Mouse (Mus musculus): ENCODE measurements around the gene Eif3b.

Eif3b gene

DNA sequence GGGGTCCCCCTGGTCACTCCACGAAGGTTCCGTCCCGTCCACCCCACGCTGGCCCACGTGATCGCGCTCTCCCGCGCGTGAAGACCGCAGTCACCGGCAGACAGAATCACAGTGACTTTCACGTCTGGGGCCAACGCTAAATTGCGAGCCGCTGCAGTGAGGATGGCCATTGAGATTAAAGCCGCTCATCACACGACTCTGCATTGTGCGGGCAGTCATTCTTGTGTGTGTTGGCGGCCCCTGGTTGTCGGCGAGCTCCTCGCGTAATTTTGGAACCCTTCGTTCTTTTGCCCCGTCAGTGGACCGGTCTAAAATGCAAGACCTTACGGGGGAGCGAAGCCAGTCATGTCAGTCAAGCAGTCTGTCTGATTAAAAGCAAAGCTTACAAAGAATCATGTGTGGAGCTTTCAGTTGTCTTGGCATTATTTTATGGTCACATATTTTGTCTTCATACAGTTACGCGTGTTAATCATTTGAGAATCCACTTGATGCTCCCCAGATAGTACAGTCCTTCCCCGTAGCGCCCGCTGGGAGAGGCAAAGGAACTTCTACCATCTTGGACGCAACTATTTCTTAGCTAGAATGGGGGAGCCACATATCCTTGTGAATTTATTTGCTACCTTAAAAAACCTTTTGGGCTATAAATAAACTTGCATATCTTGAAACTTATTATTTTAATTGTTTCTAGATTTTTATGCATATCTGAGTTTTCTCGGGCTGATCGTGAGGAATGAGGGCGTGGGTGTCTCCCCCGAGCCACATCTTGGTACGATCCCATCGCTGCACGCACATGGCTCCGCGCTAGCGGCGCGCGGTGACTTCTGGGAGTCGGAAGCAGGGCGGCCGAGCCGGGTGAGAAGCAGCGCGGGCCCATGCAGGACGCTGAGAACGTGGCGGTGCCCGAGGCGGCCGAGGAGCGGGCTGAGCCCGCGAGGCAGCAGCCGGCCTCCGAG is at the start of gene Eif3b:
Gene Eif3b (plus strand): TSS at position 840 of the 953 bp plus-strand sequence.
- peak; percentile 91 for DNase-seq

DNA sequence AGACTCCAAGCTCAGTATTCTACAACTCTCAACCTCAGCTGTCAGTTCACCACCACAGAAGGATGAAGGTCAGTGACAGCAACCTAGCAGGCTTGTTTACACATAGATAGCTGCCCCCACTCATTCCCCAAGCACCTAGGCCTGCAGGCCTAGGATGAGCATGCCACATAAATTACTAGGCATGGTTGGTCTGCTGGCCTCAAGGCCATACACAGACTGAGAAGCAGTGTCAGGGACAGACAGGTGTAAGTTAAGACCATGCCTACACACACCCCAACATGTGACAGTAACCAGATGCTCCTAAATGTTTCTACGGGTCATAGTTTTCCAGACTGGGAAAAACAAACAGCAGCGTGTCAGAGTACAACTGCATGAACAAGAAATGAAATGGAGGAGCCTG is 49.7 kb upstream of the Eif3b start:
- no peak for DNase-seq

DNA sequence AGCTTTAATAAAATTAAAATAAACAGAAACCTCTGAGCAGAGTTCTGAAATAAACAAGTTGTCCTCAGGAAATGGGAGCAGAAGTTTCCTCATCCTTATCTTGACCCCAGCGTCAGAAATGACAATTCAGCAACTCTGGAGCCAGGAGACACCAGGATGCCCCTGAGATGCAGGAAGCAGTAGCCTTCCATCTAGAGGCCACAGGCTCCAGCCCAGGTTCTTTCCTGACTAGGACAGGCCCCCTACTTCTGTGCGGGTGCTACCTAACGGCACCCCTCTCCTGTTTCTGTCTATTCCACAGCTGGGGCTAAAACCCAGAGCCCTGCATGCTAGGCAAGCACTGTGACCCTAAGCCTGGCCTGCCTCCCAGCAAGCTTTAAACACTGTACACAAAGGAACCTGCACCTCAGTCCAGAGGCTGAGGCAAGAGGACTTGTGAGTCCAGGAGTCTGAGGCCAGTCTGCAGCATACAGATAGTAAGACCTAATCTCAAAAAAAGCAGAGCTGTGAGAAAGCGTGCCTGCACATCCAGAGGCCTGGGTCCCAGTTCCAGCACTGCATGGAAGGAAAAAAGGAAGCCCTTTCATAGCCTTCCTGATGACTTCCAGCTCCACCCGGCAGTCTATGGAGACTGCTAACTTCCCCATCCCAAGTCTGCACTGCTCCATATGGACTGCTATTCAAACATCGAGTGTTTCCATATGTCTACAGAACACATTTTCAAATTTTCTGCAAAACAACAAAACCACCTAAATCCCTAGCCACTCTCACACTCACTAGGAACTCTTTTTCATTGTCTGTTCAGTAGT is 48.5 kb upstream of the Eif3b start:
- no peak for DNase-seq

DNA sequence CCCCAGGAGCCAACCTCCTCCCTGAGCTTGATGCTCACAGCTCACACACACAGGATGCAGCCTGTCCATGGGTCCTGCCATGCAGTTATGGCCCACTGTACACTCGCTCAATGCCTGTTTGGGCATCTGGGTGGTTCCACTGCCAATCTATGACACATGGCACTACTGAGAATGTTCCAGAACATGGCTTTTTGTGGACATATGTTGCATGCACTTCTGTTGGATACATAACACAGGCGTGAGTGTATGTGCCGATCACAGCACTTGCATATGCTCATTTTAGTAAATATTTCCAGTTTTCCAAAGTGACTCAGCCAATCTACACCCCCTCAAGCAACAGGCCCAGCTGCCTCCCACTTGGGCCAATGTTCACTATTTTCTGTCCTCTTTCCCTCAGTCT is 47.5 kb upstream of the Eif3b start:
- no peak for DNase-seq

DNA sequence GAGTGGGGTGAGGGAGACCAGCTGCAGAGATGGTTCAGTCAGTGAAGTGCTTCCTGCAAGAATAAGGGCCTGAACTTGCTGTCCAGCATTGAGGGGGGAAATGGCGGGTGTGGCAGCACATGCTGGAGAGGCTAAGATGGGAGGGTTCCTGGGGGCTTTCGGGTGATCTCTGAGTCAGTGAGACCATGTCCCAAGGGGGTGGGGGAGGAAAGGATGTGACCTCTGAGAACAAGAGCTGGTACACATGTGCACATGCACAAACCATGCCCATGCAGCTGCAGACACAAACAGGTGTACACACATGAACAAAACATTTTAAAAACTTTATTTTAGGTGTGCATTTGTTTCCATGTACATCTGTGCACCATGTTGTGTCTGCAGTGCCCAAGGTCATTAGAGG is 45.4 kb upstream of the Eif3b start:
- no peak for DNase-seq

DNA sequence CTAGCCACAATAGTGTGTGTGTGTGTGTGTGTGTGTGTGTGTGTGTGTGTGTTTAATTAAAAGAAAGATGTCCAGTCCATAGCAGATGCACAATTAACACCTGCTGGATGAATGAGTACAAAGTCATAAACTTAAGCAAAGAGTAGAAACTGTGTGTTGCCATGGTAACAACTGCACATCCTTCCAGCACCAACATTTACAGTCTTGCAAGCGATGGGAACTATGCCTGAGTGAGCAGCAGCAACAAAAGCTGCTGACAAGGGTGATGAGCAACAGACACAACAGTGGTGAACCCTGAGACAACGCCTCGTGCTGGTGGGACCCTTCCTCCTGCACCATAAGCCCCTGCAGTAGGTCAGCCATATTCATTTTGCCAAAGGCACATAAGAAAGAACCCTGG is 44.9 kb upstream of the Eif3b start:
- no peak for DNase-seq

DNA sequence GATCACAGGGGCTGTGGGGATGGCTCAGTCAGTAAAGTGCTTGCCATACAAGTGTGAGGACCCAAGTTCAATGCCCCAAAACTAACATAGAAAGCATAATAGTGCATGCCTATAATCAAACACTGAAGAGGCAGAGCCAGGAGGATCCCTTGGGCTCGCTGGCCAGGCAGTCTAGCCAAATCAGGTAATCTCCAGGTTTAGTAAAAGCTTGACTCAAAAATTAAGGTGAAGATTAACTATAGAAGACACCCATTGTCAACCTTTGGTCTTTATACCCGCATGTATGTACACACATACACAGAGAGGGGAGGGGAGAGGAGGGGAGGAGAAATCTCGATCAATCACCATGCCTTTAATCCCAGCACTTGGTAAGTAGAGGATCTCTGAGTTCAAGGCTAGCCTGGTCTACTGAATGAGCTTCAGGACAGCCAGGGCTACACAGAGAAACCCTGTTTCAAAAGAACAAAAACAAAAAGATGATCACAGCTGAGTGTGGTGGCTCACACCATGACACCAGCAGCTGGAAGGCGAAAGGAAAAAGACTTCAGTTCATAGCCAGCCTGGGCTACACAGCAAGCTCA is 43.8 kb upstream of the Eif3b start:
- no peak for DNase-seq

DNA sequence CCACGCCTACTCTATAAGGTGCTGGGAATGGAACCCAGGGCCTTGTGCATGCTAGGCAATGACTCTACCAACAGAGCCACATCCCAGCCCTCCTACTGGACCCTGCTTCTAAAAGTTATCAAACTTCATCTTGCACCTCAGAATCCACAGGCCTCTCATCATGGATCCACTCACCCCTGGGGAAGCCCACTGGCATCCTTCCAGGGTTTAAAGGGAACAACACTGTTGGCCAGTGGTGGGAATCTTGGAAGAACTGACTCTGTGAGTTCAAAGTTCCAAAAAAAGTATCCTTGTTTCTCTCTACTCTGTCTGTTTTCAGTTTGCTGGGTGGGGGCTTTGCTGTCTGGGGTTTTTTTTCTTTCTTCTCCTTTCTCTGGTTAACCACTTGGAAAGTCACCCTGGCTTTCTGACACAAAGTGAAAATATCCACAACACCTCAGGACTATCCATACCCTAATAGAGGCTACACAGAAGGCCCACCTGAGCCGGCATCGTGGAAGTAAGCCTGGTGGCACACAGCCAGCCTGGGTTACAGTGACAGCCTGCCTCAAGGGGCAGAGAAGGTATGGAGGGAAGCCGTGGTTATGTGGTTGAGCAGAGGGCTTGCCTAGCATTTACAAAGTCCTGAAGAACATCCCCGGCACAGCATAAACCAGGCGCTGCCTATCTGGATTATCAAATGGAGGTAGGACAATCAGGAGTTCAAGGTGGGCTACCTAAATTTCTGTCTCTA is 40.8 kb upstream of the Eif3b start:
- no peak for DNase-seq

DNA sequence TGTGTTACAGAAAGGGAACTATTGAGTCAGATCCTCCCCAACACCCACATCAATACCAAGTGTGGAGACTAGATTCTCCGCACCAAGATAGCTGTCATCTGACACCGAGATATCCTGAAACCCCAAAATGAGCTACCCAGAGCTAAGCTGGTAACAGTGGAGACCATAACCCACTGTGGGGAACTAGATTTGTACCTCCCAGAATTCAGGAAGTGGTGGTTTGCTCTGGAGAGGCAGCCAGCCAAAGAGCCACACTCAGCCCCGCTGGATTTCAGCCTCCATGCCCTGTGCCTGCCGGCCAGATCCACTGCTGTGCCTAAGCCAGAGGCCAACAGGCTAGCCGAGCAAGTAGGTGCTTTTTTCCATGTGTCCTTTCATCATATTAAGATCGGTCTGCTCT is 39.8 kb upstream of the Eif3b start:
- DNase-seq = no peak

DNA sequence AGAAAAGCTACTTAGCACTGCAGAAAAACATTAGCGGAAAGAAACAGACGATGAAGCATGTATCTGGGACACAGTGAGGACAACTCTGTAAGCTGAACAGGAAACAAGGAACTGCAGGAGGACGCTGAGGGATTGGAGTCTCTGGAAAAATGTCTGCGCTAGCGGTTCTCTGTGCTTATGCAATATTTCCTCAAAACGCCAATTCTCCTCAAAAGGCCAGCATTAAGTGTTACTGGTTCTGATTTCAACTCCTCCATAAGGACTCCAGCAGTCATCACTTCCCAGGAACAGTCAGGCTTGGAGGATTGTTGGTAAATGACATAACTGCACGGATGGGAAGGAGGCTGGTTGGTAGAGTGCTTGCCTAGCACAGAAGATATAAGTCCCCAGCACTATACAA is 38.0 kb upstream of the Eif3b start:
- no peak for DNase-seq

DNA sequence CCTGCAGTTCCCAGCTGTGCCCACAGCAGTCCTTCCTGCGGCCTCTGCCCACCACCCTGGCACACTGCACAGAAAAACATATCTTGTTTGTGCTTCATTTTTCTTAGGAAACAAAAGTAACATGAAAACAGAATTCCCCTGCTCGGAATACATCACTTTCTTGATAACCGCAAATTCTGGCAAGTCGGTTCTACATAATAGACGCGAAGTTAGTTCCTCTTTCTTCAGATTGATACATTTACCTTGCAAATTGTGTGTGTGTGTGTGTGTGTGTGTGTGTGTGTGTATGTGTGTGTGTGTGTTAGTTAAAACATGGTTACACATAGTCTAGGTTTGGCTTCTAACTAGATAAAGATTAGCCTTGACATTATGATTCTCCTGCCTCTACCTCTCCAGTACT is 36.4 kb upstream of the Eif3b start:
- no peak for DNase-seq

DNA sequence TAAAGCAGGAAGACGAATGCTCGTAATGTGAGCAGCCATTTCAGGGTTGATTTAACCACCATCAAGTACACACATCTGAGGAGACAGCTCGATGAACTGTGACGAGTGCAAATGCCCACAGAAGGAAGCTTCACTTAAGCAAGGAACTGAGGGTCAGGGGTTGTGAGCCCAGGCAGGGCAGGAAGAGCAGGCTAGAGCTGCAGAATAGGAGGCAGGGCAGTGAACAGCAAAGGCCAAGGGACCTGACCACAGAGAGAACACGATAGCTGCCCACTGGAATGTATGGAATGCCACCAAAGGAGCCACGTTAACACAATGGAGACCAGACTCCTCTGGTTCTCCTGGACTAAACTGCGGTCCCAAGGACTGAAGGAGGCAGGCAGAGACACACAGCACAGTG is 35.6 kb upstream of the Eif3b start:
- no peak for DNase-seq

DNA sequence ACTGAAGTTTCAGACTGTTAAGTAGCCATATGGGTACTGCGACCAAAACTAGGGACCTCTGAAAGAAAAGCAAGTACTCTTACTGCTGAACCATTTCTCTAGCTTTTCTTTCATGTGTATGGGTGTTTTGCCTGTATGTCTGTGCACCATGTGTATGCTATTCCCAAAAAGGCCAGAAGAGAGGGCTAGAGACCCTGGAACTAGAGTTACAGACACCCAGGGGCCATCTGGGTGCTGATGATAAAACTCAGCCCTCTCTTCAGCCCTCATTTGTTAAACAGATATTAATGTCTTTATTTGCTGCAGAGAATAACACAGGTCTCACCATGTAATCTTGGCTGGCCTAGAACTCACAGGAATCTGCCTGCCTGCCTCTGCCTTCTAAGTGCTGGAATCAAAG is 34.7 kb upstream of the Eif3b start:
- DNase-seq = no peak

DNA sequence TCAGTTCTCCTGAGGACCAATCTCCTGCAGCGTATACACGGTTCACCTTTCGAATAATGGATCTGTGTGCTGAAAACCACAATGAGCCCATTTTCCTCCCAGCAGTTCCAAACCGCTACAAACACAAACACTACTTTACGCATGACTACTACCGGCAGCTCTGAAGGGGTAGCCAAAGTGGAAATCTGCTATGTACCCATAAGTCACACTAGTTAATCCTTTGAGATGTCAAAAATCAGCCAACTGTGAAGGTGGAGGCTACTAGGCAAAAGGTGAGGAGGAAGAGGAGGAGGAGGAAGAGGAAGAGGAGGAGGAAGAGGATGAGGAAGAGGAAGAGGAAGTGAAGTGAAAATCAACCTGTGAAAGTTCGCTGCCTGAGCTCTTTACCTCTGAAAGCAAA is 31.9 kb upstream of the Eif3b start:
- DNase-seq = no peak

DNA sequence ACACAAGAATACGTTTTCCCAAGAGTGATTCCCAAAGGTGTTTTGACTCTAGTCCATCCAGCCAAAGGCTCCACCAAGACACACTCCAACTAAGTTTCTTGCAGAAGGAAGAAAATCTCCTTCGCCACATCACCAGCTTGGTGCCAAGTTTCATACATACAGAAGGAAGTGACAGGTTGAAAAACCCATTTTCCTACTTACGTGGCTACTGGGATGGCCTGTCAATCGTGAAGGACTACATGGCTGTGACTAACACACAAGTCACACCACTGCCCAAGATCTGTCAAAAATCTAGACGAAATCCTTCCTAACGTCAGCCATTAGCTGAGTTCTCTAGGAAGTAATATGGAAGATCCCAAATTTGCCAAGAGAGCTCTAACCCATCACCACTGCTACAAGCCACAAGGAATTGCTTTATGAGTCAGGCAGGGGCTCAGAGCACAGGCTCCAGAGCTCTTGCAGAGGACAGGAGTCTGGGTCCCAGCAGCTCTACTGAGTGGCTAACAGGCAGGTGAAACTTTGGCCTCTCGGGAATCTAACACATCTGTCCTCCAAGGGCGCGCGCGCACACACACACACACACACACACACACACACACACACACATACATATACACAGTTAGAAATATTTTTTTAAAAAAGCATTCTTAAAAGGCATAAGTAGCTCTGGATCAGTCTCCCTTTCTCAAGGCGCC is 31.2 kb upstream of the Eif3b start:
- DNase-seq = no peak

DNA sequence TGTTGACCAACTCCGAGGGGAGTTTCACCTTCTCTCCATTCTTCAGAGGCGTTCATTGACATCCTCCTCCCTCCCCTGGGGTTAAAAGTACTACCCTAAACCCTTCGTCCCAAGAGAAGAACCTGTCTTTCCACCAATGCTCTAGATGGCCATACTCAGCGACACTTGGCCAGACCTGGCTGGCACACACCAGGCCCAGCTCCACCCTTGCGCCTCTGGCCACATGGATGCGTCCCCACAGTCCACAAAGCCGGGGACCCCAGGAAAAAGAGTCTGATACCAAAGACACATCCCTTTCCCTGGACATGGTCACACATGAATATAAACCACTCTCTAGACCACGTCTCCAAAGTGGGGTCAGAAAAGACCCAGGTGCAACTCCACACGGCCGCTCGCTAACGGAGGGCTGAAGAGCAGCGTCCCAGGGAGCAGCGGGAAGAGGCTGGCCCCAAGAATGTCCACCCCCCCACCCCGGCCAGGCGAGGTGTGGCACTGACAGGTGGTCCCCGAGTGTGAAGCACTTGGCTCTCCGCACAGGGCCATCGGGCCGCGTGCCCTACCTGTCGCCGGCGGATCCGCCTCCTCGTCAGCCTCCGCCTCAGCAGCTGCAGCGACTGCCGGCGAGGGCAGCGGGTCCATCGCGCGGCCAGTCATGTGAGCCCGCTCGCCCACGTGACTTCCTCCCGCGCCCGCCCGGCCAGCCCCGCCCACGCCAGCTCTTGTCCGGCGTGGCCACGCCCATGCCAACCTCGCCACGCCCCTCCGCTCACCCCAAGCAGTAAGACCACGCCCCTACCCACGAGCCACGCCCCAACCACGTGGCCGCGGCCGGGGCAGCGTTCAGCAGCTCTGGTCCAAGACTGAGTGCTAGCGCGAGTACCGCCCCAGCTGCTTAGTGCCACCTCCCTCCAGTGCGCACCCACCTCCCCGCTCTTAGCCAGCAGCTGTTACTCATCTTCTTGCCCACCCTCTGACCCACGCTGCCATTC is 30.2 kb upstream of the Eif3b start, which contains the start of gene Snx8:
Gene Snx8 (minus strand): TSS at position 675 of the 989 bp plus-strand sequence.
- DNase-seq = peak; percentile 84

DNA sequence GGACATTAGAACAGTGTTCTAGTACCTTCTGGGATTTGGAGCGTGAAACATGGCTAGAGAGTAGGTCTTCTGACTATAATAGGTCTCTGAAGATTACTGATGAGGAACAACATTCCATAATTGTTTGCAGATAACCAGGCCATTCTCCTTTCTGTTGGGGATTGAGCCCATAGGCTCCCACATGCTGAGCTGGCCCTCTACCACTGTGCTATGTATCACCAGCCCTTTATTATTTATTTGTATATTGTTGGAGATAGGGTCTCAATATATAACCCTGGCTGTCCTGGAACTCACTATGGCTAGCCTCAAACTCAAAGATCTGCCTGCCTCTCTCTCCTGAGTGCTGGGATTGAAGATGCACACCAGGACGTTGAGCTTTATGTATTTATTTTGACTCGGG is 29.5 kb upstream of the Eif3b start:
- DNase-seq = no peak

DNA sequence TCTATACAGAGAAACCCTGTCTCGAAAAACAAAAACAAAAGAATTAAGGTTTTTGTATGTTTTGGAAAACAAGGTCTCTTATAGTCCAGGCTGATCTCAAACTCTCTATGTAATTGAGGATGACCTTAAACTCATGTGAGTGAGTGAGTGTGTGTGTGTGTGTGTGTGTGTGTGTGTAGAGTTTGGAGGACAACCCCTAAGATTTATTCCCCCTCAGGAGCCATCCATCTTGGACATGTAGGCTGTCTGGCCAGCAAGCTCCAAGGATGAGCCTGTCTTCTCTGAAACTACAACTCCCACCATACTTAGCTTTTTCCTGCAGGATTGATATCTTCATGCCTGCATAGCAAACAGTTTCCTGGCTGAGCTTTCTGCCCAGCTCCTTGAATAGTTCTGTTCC is 27.7 kb upstream of the Eif3b start:
- DNase-seq = no peak

DNA sequence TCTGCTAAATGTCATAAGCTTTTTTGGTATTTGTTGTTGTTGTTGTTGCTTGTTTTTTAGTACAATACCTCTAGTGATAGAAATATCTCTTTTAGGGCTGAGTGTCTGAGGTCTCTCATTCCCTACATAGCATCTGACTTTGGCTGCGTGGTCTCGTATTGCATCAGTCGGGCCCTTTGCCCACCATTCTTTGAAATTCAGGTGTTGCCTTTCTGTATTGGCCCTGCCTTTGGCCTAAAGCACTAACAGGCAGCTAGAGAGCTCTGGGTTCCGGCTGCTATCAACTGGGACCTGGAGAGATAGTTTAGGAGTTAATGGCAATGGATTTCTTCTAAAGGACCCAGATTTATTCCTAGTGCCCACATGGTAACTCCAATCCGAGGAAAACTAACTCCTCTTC is 27.1 kb upstream of the Eif3b start:
- DNase-seq = no peak

DNA sequence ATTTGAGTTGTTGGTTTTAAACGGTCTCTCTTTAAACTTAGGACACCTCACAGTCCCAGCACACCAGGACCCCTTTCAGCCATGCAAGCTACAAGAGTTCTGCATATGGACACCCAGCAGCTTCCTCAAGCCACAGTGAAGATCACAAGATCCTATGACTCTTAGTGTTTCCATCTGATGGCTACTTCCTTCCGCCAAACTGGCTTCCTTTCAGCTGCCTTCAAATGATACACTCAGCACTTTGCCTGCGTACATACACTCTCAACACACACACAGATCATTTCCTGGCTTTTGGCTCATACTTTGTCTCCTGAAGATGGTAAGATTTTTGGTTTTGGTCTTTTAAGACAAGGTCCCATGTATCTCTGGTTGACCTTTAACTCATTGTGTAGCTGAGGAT is 26.4 kb upstream of the Eif3b start:
- DNase-seq = no peak
